Mouse (Mus musculus): ENCODE results near the gene Ythdc1. TPM values are rescaled to one million over a fixed set of nuclear protein-coding genes. Genes with fewer than 3 reads are reported as not detected.
"Not testable (repeated sequence)": the region's sequence is repeated elsewhere in the genome, so short reads cannot be mapped to it uniquely, and the experiment has no call there.

The Ythdc1 gene
- polyA plus RNA-seq, 1 experiment from 2014 or later = 57.5 TPM

DNA sequence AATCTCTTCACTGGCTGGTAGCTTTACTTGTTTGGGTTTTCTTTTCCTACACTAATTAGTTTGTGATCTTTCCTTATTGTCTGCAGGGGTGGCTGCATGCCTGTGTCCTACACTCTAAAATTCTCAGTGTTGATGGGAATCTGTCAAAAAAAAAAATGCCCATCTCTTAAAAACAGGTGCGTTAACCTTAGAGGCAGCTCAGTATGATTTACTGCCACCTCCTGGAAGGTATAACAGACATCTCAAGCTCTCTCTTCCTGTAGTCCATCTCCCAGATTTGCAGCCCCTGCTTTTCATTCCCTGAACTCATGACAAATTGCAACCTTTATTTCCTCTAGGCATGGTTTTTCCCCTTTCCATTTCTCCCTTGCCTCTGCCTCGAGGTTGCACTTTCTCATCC, 14.1 kb upstream of the Ythdc1 start:
- Histone ChIP-seq H3K4me1 (ENCODE audit: control insufficient read depth, insufficient read depth, low read length) (no peaks in the 10 kb centered on the region), H3K4me2 (ENCODE audit: low read depth, low read length) (no peak overlapping the region), H3K27me3 (ENCODE audit: control insufficient read depth, insufficient read depth, low read length) (no peaks in the 10 kb centered on the region), H3K9ac (replicated peaks; ENCODE audit: low read length) (no peak overlapping the region), H3K36me3 (replicated peaks; ENCODE audit: control insufficient read depth, insufficient read depth, low read depth, low read length) (no peaks in the 10 kb centered on the region), H3K4me3 (ENCODE audit: low read depth, low read length) (no peak overlapping the region), H3K9me3 (replicated peaks; ENCODE audit: control insufficient read depth, low read length) (no peaks in the 10 kb centered on the region), H3K27ac (replicated peaks; ENCODE audit: low read depth, low read length) (no peak overlapping the region)
- WGBS = 74% methylated on average over 2 of the region's 2 CpGs
- ATAC-seq (replicated peaks; ENCODE audit: insufficient number of reproducible peaks, low FRiP score, low TSS enrichment, low read depth) (no peak), DNase-seq (ENCODE audit: low spot score) (no peak)

DNA sequence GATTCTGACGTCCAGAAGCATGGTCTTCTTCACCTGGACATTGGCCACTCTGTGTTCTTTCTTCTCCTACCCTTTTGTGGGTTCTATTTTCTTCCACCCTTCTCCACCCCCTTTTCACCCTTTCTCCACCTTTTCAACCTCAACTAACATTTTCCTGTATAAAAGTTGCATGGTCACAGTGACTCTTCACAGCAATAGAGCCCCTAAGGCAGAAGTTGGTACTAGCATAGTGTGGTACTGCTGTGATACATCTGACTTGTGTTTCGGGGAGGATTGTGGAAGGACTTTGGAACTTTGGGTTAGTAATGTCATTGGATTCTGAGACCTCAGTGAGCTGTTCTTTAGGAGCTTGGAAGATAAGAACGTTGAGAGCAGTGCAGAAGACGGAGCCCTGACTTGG, 11.8 kb upstream of the Ythdc1 start:
- H3K4me3 ChIP-seq (ENCODE audit: low read depth, low read length) = no peak overlapping the region
- H3K36me3 ChIP-seq (replicated peaks; ENCODE audit: control insufficient read depth, insufficient read depth, low read depth, low read length) = no peaks in the 10 kb centered on the region
- no peak overlapping the region for H3K4me2 ChIP-seq (ENCODE audit: low read depth, low read length)
- H3K9ac ChIP-seq (replicated peaks; ENCODE audit: low read length) = no peak overlapping the region
- H3K4me1 ChIP-seq (ENCODE audit: control insufficient read depth, insufficient read depth, low read length) = no peaks in the 10 kb centered on the region
- ATAC-seq (replicated peaks; ENCODE audit: insufficient number of reproducible peaks, low FRiP score, low TSS enrichment, low read depth) = no peak
- no peak for DNase-seq (ENCODE audit: low spot score)
- no peaks in the 10 kb centered on the region for H3K27me3 ChIP-seq (ENCODE audit: control insufficient read depth, insufficient read depth, low read length)
- no peak overlapping the region for H3K27ac ChIP-seq (replicated peaks; ENCODE audit: low read depth, low read length)
- H3K9me3 ChIP-seq (replicated peaks; ENCODE audit: control insufficient read depth, low read length) = no peaks in the 10 kb centered on the region
- WGBS = 71% methylated on average over 4 of the region's 4 CpGs

DNA sequence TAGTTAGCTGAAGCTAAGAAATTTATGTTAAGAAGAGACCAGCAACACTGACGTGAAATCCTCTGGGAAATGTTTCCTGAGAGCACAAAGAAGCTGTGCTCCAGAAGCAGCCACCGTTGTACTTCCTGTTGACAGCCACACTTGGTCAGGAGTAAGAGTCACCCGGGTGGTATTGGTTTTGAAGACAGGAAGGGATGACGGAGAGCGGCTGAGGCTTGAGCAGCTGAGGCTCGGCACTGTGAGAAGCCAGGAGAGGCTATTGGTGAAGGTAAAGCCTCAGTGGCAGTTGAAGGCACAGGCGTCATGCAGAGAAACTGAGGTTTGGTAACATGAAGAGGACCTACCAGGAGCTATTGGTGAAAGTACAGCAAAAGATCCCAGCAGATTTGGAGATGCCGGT, 11.2 kb upstream of the Ythdc1 start:
- Histone ChIP-seq H3K4me2 (ENCODE audit: low read depth, low read length) (no peak overlapping the region), H3K36me3 (replicated peaks; ENCODE audit: control insufficient read depth, insufficient read depth, low read depth, low read length) (no peaks in the 10 kb centered on the region), H3K27me3 (ENCODE audit: control insufficient read depth, insufficient read depth, low read length) (no peaks in the 10 kb centered on the region), H3K9me3 (replicated peaks; ENCODE audit: control insufficient read depth, low read length) (no peaks in the 10 kb centered on the region), H3K4me1 (ENCODE audit: control insufficient read depth, insufficient read depth, low read length) (no peaks in the 10 kb centered on the region), H3K27ac (replicated peaks; ENCODE audit: low read depth, low read length) (no peak overlapping the region), H3K4me3 (ENCODE audit: low read depth, low read length) (no peak overlapping the region), H3K9ac (replicated peaks; ENCODE audit: low read length) (no peak overlapping the region)
- WGBS = 69% methylated on average over 8 of the region's 8 CpGs
- no peak for ATAC-seq (replicated peaks; ENCODE audit: insufficient number of reproducible peaks, low FRiP score, low TSS enrichment, low read depth)
- no peak for DNase-seq (ENCODE audit: low spot score)

DNA sequence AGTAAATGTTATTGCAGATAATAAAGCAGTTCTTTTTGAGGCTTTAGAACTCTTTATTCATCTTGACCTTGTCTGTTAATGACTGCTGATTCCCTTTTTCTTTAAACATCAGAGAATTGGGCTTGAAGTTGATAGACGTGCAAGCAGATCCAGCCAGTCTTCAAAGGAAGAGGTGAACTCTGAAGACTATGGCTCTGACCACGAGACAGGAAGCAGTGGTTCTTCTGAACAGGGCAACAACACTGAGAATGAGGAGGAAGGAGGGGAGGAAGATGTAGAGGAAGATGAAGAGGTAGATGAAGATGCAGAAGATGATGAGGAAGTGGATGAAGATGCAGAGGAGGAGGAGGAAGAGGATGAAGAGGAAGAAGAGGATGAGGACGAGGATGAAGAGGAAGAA, 12.8 kb downstream of the Ythdc1 start:
- H3K27ac ChIP-seq (replicated peaks; ENCODE audit: low read depth, low read length) = no peak overlapping the region
- H3K27me3 ChIP-seq (ENCODE audit: control insufficient read depth, insufficient read depth, low read length) = no peaks in the 10 kb centered on the region
- no peaks in the 10 kb centered on the region for H3K4me1 ChIP-seq (ENCODE audit: control insufficient read depth, insufficient read depth, low read length)
- no peaks in the 10 kb centered on the region for H3K9me3 ChIP-seq (replicated peaks; ENCODE audit: control insufficient read depth, low read length)
- H3K4me2 ChIP-seq (ENCODE audit: low read depth, low read length) = no peak overlapping the region
- no peaks in the 10 kb centered on the region; the same call in 1 of the 2 replicates for H3K36me3 ChIP-seq (replicated peaks; ENCODE audit: control insufficient read depth, insufficient read depth, low read depth, low read length)
- no peak overlapping the region for H3K9ac ChIP-seq (replicated peaks; ENCODE audit: low read length)
- no peak overlapping the region for H3K4me3 ChIP-seq (ENCODE audit: low read depth, low read length)
- DNase-seq (ENCODE audit: low spot score) = no peak
- ATAC-seq (replicated peaks; ENCODE audit: insufficient number of reproducible peaks, low FRiP score, low TSS enrichment, low read depth) = no peak
- 83% methylated on average over 3 of the region's 3 CpGs for WGBS

DNA sequence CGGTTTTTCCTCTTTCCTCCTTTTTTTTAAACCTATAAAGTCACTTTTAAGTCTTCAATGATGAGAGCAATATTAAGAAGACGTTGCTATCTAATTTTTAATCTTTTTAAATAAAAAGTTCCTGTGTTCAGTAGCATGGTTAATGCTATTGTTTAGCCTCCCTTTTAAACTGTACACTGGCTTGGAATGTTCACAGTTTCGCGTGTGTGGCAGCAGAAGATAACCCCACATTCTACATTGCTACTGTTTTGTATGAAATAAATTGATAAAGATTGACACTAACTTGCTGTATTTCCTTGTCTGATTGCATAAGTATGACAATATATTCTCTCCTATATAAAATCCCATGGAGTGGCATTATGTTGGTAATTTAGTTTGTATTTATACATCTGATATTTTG, 32.4 kb downstream of the Ythdc1 start:
- H3K9ac ChIP-seq (replicated peaks; ENCODE audit: low read length); H3K9me3 ChIP-seq (replicated peaks; ENCODE audit: control insufficient read depth, low read length); ATAC-seq (replicated peaks; ENCODE audit: insufficient number of reproducible peaks, low FRiP score, low TSS enrichment, low read depth); H3K4me1 ChIP-seq (ENCODE audit: control insufficient read depth, insufficient read depth, low read length); H3K27ac ChIP-seq (replicated peaks; ENCODE audit: low read depth, low read length); H3K36me3 ChIP-seq (replicated peaks; ENCODE audit: control insufficient read depth, insufficient read depth, low read depth, low read length); H3K27me3 ChIP-seq (ENCODE audit: control insufficient read depth, insufficient read depth, low read length); H3K4me2 ChIP-seq (ENCODE audit: low read depth, low read length); H3K4me3 ChIP-seq (ENCODE audit: low read depth, low read length); DNase-seq (ENCODE audit: low spot score): not testable (repeated sequence)
- 89% methylated on average over 4 of the region's 4 CpGs for WGBS

DNA sequence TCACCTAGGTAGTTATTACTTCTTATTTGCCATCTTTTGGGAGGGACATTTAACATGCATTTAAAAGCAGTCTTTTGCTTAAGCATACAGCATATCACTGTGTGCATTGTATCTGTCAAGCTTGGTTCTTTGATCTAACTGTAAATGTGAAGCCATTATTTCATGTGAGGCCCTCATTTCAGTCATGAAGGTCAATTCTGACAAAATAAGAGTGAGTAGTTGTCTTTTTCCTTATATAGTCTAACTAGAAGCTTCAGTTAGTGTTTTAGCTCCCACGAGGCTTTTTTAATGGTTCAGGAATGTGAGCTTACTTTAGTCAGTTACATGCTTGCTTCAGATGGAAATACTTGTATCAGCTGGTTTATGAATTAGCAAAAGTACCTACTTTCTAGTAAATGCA, 34.1 kb downstream of the Ythdc1 start:
- H3K4me2 ChIP-seq (ENCODE audit: low read depth, low read length) = no peak overlapping the region
- H3K9me3 ChIP-seq (replicated peaks; ENCODE audit: control insufficient read depth, low read length) = no peaks in the 10 kb centered on the region
- WGBS = 76% methylated on average over 1 of the region's 1 CpGs
- H3K4me1 ChIP-seq (ENCODE audit: control insufficient read depth, insufficient read depth, low read length) = no peaks in the 10 kb centered on the region
- no peak overlapping the region for H3K9ac ChIP-seq (replicated peaks; ENCODE audit: low read length)
- DNase-seq (ENCODE audit: low spot score) = no peak
- no peak overlapping the region for H3K27ac ChIP-seq (replicated peaks; ENCODE audit: low read depth, low read length)
- no peak overlapping the region for H3K4me3 ChIP-seq (ENCODE audit: low read depth, low read length)
- H3K27me3 ChIP-seq (ENCODE audit: control insufficient read depth, insufficient read depth, low read length) = no peaks in the 10 kb centered on the region
- ATAC-seq (replicated peaks; ENCODE audit: insufficient number of reproducible peaks, low FRiP score, low TSS enrichment, low read depth) = no peak
- no peaks in the 10 kb centered on the region for H3K36me3 ChIP-seq (replicated peaks; ENCODE audit: control insufficient read depth, insufficient read depth, low read depth, low read length)

DNA sequence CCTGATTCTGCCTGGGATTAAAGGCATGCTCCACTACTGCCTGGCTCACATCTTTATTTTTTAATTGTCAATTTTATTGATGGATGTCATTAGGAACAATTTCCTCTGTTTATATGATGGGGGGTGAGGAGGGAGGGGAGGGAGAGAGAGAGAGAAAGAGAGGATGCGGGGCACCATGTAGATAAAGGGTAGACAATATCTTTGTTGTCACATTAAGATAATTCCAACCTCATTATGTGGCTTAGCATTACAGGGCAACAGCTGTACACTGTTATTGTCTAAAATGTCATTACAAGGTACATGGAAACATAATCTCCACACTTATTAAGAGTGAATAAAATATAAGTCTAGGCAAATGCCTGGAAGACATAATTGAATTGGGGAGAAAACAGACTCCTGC, 35.5 kb downstream of the Ythdc1 start:
- no peak overlapping the region for H3K4me2 ChIP-seq (ENCODE audit: low read depth, low read length)
- no peaks in the 10 kb centered on the region for H3K36me3 ChIP-seq (replicated peaks; ENCODE audit: control insufficient read depth, insufficient read depth, low read depth, low read length)
- DNase-seq (ENCODE audit: low spot score) = no peak
- no peak for ATAC-seq (replicated peaks; ENCODE audit: insufficient number of reproducible peaks, low FRiP score, low TSS enrichment, low read depth)
- no peak overlapping the region for H3K4me3 ChIP-seq (ENCODE audit: low read depth, low read length)
- H3K27ac ChIP-seq (replicated peaks; ENCODE audit: low read depth, low read length) = no peak overlapping the region
- WGBS = 83% methylated on average over 1 of the region's 1 CpGs
- no peaks in the 10 kb centered on the region for H3K4me1 ChIP-seq (ENCODE audit: control insufficient read depth, insufficient read depth, low read length)
- no peaks in the 10 kb centered on the region for H3K27me3 ChIP-seq (ENCODE audit: control insufficient read depth, insufficient read depth, low read length)
- H3K9ac ChIP-seq (replicated peaks; ENCODE audit: low read length) = no peak overlapping the region
- no peaks in the 10 kb centered on the region for H3K9me3 ChIP-seq (replicated peaks; ENCODE audit: control insufficient read depth, low read length)

DNA sequence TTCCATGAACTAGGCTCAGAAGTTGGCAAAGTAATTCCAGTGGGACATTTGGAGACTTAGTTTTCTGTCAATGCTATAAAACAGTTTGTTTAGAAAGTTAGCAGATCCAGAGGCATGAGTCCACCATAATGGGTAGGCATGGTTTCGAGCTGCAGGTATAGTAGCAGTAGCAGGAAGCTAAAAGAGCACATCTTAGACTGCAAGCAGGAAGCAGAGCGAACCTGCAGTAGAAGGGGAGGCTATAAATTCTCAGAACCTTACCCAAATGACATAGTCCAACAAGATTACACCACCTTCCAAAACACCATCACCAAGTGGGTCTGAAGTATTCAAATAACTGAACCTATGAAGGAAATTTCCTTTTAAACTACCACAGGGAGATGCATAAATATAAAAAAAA, 36.2 kb downstream of the Ythdc1 start:
- H3K36me3 ChIP-seq (replicated peaks; ENCODE audit: control insufficient read depth, insufficient read depth, low read depth, low read length) = no peaks in the 10 kb centered on the region
- H3K27me3 ChIP-seq (ENCODE audit: control insufficient read depth, insufficient read depth, low read length) = no peaks in the 10 kb centered on the region
- DNase-seq (ENCODE audit: low spot score) (no peak), ATAC-seq (replicated peaks; ENCODE audit: insufficient number of reproducible peaks, low FRiP score, low TSS enrichment, low read depth) (no peak)
- H3K4me2 ChIP-seq (ENCODE audit: low read depth, low read length) = no peak overlapping the region
- WGBS = 96% methylated on average over 2 of the region's 2 CpGs
- no peak overlapping the region for H3K27ac ChIP-seq (replicated peaks; ENCODE audit: low read depth, low read length)
- H3K9ac ChIP-seq (replicated peaks; ENCODE audit: low read length) = no peak overlapping the region
- no peak overlapping the region for H3K4me3 ChIP-seq (ENCODE audit: low read depth, low read length)
- no peaks in the 10 kb centered on the region for H3K4me1 ChIP-seq (ENCODE audit: control insufficient read depth, insufficient read depth, low read length)
- H3K9me3 ChIP-seq (replicated peaks; ENCODE audit: control insufficient read depth, low read length) = no peaks in the 10 kb centered on the region

DNA sequence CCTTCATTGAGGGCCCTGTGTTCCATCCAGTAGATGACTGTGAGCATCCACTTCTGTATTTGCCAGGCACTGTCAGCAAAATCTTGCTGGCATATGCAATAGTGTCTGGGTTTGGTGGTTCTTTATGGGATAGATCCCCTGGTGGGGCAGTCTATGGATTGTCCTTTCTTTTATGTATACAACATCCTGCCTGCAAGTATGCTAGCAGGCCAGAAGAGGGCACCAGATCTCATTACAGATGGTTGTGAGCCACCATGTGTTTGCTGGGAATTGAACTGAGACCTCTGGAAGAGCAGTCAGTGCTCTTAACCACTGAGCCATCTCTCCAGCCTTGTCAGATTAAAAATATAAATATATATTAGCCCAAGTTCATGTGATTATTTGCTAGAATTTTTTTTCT, 37.2 kb downstream of the Ythdc1 start:
- not testable (repeated sequence) for DNase-seq (ENCODE audit: low spot score); H3K27ac ChIP-seq (replicated peaks; ENCODE audit: low read depth, low read length); H3K36me3 ChIP-seq (replicated peaks; ENCODE audit: control insufficient read depth, insufficient read depth, low read depth, low read length); ATAC-seq (replicated peaks; ENCODE audit: insufficient number of reproducible peaks, low FRiP score, low TSS enrichment, low read depth); H3K27me3 ChIP-seq (ENCODE audit: control insufficient read depth, insufficient read depth, low read length); H3K4me1 ChIP-seq (ENCODE audit: control insufficient read depth, insufficient read depth, low read length); H3K4me3 ChIP-seq (ENCODE audit: low read depth, low read length); H3K9ac ChIP-seq (replicated peaks; ENCODE audit: low read length); H3K9me3 ChIP-seq (replicated peaks; ENCODE audit: control insufficient read depth, low read length); H3K4me2 ChIP-seq (ENCODE audit: low read depth, low read length)

Measured in embryonic facial prominence, embryonic 11.5 days (tissue).